Mouse (Mus musculus) skeletal muscle tissue, adult 2 months (tissue): ENCODE measurements around the gene Vmn2r77.
"Not testable (repeated sequence)": the region's sequence is repeated elsewhere in the genome, so short reads cannot be mapped to it uniquely, and the experiment has no call there.

Experiments used
- DNase-seq: peaks from one replicate; pipeline ENCODE4 v3.0.0-alpha.2; 2012; ENCODE audit warnings: low read depth, low spot score

The Vmn2r77 gene

GRCm38 (mm10) chr7:86794727-86795126 is at the start of gene Vmn2r77:
Vmn2r77 (plus strand) TSS chr7:86795027.
- DNase-seq: no peak

GRCm38 (mm10) chr7:86760751-86761150 is 34.1 kb upstream of the Vmn2r77 start:
- DNase-seq: no peak

GRCm38 (mm10) chr7:86764628-86765027 is 30.2 kb upstream of the Vmn2r77 start:
- DNase-seq: no peak

DNA sequence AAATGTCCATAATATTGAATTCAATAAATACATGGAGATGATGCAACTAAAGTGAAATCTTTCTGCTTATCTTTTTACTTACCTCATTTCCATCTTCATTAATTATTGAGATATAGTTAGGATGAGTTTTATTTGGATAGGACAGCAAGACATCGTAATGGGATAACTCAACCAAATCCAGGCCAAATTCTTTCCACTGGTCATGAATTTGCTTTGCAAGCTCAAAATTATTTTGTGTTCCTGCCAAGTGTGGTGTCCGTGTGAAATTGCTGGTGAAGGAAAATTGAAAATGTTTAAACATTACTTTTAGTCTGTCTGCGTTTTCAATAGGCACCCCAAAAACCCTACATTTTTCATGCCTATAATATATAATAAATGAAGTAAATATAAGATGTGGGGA is 23.2 kb upstream of the Vmn2r77 start:
- no peak for DNase-seq

DNA sequence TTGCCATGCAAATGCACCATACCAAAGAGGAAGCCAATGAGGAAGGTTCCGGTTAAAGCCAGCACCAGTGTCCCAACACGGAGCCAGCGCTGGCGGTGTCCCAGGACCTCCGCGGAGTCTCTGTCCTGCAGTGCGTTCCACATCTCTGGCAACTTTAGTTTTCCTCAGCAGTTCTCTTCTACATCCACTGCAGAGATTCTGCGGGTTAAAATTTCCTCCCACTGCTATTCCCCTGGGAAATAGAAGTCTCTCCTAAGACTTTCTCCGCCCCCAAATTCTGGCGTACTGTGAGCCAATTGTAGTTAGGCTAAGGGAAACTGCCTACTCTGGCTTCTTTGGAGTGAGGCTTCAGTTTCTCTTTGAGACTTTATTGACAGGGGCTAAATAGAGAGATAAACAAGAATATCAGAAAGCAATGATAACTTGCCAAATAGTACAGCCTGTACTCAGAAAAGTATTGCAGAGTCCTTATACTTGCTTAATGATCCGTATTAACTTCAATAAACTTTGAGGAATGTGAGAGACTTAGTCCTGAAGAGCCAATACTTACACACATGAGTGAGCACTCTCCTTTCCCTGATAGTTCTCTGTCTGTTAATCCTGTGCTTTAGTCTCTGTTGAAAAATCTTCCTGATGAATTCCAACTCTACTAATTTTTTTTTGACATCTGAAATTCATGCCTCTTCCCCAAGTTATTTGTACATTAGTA is 19.1 kb upstream of the Vmn2r77 start, which contains the start of gene Folh1:
Gene Folh1, minus strand, starts transcription at position 327 of the 709 bp plus-strand sequence.
- DNase-seq: no peak

- DNase-seq: not testable (repeated sequence)
Observed at GRCm38 (mm10) chr7:86815241-86815640, 20.4 kb downstream of the Vmn2r77 start.

GRCm38 (mm10) chr7:86815716-86816115 is 20.9 kb downstream of the Vmn2r77 start:
- DNase-seq: not testable (repeated sequence)

DNA sequence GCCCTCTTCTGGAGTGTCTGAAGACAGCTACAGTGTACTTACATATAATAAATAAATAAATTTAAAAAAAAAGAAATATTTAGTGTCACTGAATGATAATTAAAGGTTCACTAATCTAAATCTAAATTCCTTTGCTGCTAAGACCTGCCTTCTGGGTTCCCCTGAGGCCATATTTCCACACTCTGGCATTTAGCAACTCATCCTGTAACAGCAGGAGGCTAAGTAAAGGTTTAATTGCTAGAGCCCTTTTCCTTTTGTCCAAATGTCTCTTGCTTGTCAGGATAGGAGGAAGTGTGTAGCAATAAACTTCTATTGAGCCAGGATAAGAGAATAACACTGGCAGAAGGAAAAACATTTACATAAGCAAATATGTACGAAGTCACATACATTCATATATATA is 21.6 kb downstream of the Vmn2r77 start:
- DNase-seq: no peak
